Mouse (Mus musculus): Measurements from ENCODE around the gene Fam71e1. TPM values are rescaled to one million over a fixed set of nuclear protein-coding genes. Genes with fewer than 3 reads are reported as not detected.
A peak's percentile ranks its signal among the peaks of the same experiment; 100 is the strongest.

The Fam71e1 gene
- polyA plus RNA-seq (2012; rRNA removed): 12.2 and 18.6 TPM in 2 replicates

- peaks cover 10% of the 10 kb centered on the region for H3K4me1 ChIP-seq (ENCODE audit: control insufficient read depth, insufficient read depth, low read length)
- peak; percentile 50 for TF ChIP-seq POLR2A (IDR thresholded peaks at IDR 0.05; ENCODE audit: low read depth, low read length)
- TF ChIP-seq CTCF (conservative IDR thresholded peaks at IDR 0.05; ENCODE audit: insufficient read depth, insufficient read length, low read depth, low read length): no peak
- H3K4me3 ChIP-seq (ENCODE audit: insufficient read depth, low read depth, low read length): peak within 1 kb of the TSS; percentile 73
- no peaks in the 10 kb centered on the region for H3K36me3 ChIP-seq (ENCODE audit: control insufficient read depth, insufficient read depth, low read length)
- 1% methylated on average over 58 of the region's 58 CpGs for WGBS
- H3K27me3 ChIP-seq (replicated peaks; ENCODE audit: control insufficient read depth, insufficient read depth, low read length): no peaks in the 10 kb centered on the region
- DNase-seq: peak; percentile 99
- H3K27ac ChIP-seq (ENCODE audit: insufficient read depth, low read depth, low read length): peak within 1 kb of the TSS; percentile 62
Observed at GRCm38 (mm10) chr7:44495992-44496770, at the start of gene Fam71e1, which contains the start of gene Emc10. Fam71e1 (plus strand) TSS chr7:44496581. Emc10 (minus strand) TSS chr7:44496529.

GRCm38 (mm10) chr7:44453256-44453655, 43.1 kb upstream of the Fam71e1 start:
- no peaks in the 10 kb centered on the region for H3K36me3 ChIP-seq (ENCODE audit: control insufficient read depth, insufficient read depth, low read length)

GRCm38 (mm10) chr7:44456302-44456701, 40.1 kb upstream of the Fam71e1 start:
- Histone ChIP-seq H3K36me3 (ENCODE audit: control insufficient read depth, insufficient read depth, low read length) (no peaks in the 10 kb centered on the region), H3K27ac (ENCODE audit: insufficient read depth, low read depth, low read length) (no peak overlapping the region), H3K27me3 (replicated peaks; ENCODE audit: control insufficient read depth, insufficient read depth, low read length) (no peaks in the 10 kb centered on the region), H3K4me3 (ENCODE audit: insufficient read depth, low read depth, low read length) (no peak overlapping the region), H3K4me1 (ENCODE audit: control insufficient read depth, insufficient read depth, low read length) (no peaks in the 10 kb centered on the region)
- no peak for TF ChIP-seq CTCF (conservative IDR thresholded peaks at IDR 0.05; ENCODE audit: insufficient read depth, insufficient read length, low read depth, low read length)
- TF ChIP-seq POLR2A (IDR thresholded peaks at IDR 0.05; ENCODE audit: low read depth, low read length): no peak
- WGBS: 89% methylated on average over 1 of the region's 1 CpGs
- no peak for DNase-seq

More at GRCm38 (mm10) chr7:44453256-44453655, 43.1 kb upstream of the Fam71e1 start:
- no peaks in the 10 kb centered on the region for H3K27me3 ChIP-seq (replicated peaks; ENCODE audit: control insufficient read depth, insufficient read depth, low read length)
- no peak for TF ChIP-seq CTCF (conservative IDR thresholded peaks at IDR 0.05; ENCODE audit: insufficient read depth, insufficient read length, low read depth, low read length)
- DNase-seq: no peak
- no peak overlapping the region for H3K4me3 ChIP-seq (ENCODE audit: insufficient read depth, low read depth, low read length)
- no peaks in the 10 kb centered on the region for H3K4me1 ChIP-seq (ENCODE audit: control insufficient read depth, insufficient read depth, low read length)
- H3K27ac ChIP-seq (ENCODE audit: insufficient read depth, low read depth, low read length): no peak overlapping the region
- WGBS: 14% methylated on average over 3 of the region's 3 CpGs

GRCm38 (mm10) chr7:44460067-44460466, 36.3 kb upstream of the Fam71e1 start:
- DNase-seq: no peak
- H3K36me3 ChIP-seq (ENCODE audit: control insufficient read depth, insufficient read depth, low read length): no peaks in the 10 kb centered on the region
- H3K4me1 ChIP-seq (ENCODE audit: control insufficient read depth, insufficient read depth, low read length): no peaks in the 10 kb centered on the region
- no peak overlapping the region for H3K4me3 ChIP-seq (ENCODE audit: insufficient read depth, low read depth, low read length)
- WGBS: 57% methylated on average over 6 of the region's 6 CpGs
- TF ChIP-seq CTCF (conservative IDR thresholded peaks at IDR 0.05; ENCODE audit: insufficient read depth, insufficient read length, low read depth, low read length) (no peak), POLR2A (IDR thresholded peaks at IDR 0.05; ENCODE audit: low read depth, low read length) (no peak)
- no peaks in the 10 kb centered on the region for H3K27me3 ChIP-seq (replicated peaks; ENCODE audit: control insufficient read depth, insufficient read depth, low read length)
- H3K27ac ChIP-seq (ENCODE audit: insufficient read depth, low read depth, low read length): no peak overlapping the region

GRCm38 (mm10) chr7:44460767-44461502, 35.4 kb upstream of the Fam71e1 start:
- no peak for TF ChIP-seq POLR2A (IDR thresholded peaks at IDR 0.05; ENCODE audit: low read depth, low read length)
- no peak for TF ChIP-seq CTCF (conservative IDR thresholded peaks at IDR 0.05; ENCODE audit: insufficient read depth, insufficient read length, low read depth, low read length)
- Histone ChIP-seq H3K27ac (ENCODE audit: insufficient read depth, low read depth, low read length) (no peak overlapping the region), H3K27me3 (replicated peaks; ENCODE audit: control insufficient read depth, insufficient read depth, low read length) (no peaks in the 10 kb centered on the region), H3K4me1 (ENCODE audit: control insufficient read depth, insufficient read depth, low read length) (no peaks in the 10 kb centered on the region), H3K36me3 (ENCODE audit: control insufficient read depth, insufficient read depth, low read length) (no peaks in the 10 kb centered on the region), H3K4me3 (ENCODE audit: insufficient read depth, low read depth, low read length) (no peak overlapping the region)
- DNase-seq: no peak
- 73% methylated on average over 31 of the region's 31 CpGs for WGBS

- 48% methylated on average over 57 of the region's 57 CpGs for WGBS
Observed at GRCm38 (mm10) chr7:44461503-44462217, 34.7 kb upstream of the Fam71e1 start.

More at GRCm38 (mm10) chr7:44461503-44462217, 34.7 kb upstream of the Fam71e1 start:
- Histone ChIP-seq H3K4me1 (ENCODE audit: control insufficient read depth, insufficient read depth, low read length) (no peaks in the 10 kb centered on the region), H3K27ac (ENCODE audit: insufficient read depth, low read depth, low read length) (no peak overlapping the region), H3K36me3 (ENCODE audit: control insufficient read depth, insufficient read depth, low read length) (no peaks in the 10 kb centered on the region), H3K27me3 (replicated peaks; ENCODE audit: control insufficient read depth, insufficient read depth, low read length) (no peaks in the 10 kb centered on the region), H3K4me3 (ENCODE audit: insufficient read depth, low read depth, low read length) (no peak overlapping the region)
- TF ChIP-seq POLR2A (IDR thresholded peaks at IDR 0.05; ENCODE audit: low read depth, low read length) (no peak), CTCF (conservative IDR thresholded peaks at IDR 0.05; ENCODE audit: insufficient read depth, insufficient read length, low read depth, low read length) (no peak)
- no peak for DNase-seq

Measured in kidney, adult 2 months (tissue).